Mouse (Mus musculus) right cerebral cortex, adult 2 months (tissue): Measurements from ENCODE around the gene Napepld.
A peak's percentile ranks its signal among the peaks of the same experiment; 100 is the strongest.
"Not testable (repeated sequence)": the region's sequence is repeated elsewhere in the genome, so short reads cannot be mapped to it uniquely, and the experiment has no call there.

Source experiments
- DNase-seq, 2 experiments: peaks; one replicate each; pipeline ENCODE4 v3.0.0; 2021 to 2022; ENCODE audit warnings: low spot score in 2 of 2

The Napepld gene

DNA sequence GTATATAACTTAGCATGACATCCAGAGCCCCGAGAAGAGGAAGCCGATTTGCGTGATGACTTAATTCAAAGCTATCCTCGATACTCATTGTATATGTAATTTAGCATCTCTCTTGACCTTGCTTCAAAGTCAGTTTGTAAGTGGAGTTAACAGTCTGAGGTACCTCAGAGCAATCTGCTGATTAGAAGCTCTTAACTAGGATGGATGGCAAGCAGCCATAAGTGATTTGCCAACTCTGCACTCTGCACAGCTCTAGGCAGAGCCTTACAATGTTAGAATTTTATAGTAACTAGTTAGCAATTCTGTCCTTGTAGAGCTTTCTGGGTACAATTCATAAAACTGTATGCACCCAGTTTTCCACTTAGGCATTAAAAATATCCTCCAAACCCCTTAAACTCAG lies 5.3 kb upstream of the Napepld start:
- DNase-seq = no peak

DNA sequence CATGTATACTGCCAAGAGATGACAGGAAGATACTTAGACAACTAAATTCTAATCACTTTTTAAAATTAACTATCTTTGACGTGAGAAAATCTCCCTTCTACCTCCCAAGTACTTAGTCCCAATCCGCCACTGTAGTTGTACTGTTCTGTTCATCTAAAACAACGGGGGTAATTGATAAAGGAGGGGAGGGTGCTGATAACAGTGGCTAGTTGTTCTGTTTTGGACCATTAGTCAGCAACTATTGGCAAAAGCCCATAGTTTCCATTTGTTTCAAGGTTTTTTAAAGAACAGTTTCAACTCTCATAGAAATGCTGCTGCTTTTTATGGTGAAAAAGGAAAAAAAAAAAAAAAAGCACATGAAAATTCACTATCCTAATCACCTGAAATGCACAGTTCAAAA lies 2.5 kb upstream of the Napepld start:
- no peak for DNase-seq

DNA sequence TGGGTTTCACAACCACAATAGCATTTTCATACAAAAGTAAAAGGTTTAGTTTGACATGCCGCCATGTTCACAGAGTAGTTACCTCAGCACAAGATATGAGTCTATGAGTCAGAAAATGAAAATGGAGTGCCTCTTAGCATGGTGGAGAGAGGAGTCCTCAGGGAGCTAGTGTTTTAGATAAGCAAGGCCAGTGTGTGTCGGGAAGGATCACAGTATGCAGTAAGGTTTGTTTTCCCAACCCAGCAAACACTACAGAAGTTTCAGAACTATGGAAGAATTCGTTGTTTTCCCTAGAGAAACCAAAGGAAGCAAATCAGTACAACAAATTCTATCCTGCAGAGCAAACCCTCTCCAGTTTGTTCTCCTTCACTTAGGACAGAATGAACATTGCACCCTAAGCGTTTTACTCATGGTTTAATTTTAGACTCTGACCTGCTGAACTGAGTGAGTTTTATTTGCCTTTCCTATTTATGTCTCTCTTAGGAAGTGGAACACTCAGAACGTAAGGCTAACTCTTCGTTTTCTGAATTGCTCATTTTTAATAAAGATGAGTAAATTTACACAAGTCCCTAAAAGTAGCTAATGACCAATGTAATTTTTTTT lies 1.8 kb upstream of the Napepld start:
- DNase-seq = no peak

DNA sequence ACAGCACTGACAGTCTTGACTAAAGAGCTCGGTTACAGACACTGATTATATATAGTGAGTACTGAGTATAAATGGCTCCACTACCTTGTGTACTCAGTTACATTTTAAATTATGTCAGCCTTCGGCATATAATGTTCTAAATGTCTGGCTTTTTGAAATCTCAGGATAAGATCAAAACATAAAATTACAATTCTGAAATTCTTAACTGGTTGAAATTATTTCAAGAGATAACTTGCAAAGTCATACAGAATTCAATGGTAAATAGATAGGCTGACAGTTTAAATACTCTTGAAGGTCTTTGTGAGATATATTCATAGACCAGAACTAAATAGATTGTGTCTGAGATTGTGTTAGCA lies 791 bp upstream of the Napepld start:
- DNase-seq = no peak

DNA sequence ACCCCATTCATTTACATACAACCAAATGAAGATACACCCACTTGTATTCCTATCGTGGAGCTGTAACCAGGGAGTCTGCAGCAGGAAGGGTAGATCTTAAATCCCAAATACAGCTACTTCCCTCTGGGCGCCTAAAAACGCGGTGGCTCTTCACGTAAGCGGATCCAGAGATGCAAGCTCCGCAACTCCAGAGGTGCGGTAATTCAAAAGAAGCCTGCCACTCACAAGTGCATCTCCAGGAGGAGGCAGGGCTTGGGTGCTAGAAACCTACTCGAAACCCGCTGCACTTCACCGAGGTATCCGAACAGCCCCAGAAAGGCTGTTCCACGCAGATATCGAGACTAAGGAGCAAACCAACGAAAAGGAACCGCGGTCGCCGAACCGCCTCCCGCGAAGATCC lies 262 bp downstream of the Napepld start:
- no peak for DNase-seq

DNA sequence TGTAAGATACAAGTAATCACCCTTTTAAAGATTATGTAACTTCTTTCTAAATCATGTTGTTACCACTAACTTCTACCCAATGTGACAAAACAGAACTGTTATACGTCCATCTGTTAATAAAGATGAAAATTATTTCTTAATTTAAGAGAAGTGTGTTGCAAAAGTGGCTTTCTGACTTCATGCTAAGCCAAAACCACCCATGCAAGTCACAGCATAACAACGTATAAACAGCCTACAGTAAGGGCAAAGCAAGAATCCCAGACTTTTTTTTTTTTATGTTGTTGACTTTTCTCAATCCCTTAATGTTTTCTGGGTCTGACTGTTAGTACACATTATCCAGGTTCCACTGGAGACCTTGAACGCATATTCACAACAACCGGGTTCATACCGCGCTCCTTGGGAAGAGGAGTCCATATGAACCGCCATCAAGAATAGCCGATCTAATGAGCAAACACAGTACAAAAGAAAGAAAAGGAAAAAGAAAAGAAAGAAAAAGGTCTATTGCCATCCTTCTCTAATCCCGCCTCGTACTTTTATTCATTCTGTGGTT lies 849 bp downstream of the Napepld start:
- no peak for DNase-seq

DNA sequence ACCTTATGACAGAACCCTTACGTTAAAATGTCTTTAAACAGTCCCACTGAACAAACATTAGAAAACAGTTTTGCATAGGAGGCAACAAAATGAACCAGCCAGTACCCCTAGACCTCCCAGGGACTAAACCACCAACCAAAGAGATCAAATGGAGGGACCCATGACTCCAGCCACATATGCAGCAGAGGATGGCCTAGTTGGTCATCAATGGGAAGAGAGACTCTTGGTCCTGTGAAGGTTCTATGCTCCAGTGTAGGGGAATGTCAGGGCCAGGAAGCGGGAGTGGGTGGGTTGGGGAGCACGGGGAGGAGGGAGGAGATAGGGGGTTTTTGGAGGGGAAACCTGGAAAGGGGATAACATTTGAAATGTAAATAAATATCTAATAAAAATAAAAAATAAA lies 1.6 kb downstream of the Napepld start:
- DNase-seq = not testable (repeated sequence)

DNA sequence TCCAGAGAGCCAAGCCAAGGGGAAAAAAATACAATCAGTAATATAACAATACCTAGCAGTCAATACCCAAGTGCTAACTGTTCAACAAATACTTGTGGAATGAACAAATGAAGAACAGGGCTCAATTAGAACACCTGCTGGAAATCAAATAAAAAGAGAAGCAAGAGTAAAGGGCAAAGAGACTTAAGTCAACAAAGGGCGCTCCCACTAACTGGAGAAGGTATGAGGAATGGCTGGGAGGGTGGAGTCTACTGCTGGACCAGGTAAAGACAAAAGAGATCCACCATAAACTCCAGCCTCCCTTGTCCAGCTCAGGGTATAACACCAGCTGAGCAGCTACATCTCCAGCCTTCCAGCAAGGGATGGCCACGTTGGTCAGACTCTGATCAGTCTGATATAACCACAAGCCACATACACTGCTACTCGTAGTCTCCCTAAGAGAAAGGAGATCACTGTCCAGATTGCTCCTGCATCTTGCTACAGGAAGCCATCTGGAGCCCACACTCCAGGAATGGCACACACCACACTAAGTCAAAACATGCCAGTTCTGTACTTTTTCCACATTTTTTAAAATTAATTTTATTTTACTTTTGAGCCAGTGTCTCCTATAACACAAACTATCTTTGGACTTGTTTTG lies 6.2 kb downstream of the Napepld start:
- no peak for DNase-seq

DNA sequence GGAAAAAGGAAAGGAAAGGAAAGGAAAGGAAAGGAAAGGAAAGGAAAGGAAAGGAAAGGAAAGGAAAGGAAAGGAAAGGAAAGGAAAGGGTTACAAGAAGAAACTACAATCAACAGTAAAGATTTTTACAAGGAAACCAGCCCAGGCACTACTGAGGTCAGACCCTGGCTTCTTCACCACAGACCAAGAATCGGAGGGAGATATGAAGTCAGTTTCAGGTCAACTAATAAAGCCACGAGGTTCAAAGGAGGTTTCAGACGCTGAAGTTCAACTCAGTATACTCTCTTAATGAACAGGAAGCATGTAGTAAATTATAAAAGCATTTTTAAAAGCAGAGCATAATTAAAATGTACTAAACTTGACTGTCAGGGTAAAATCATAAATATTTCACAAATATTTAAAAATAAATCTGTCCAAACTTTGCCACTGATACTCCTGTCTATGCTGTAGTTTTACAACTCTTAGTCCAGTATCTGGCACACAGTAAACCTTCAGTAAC lies 7.8 kb downstream of the Napepld start:
- DNase-seq = no peak

DNA sequence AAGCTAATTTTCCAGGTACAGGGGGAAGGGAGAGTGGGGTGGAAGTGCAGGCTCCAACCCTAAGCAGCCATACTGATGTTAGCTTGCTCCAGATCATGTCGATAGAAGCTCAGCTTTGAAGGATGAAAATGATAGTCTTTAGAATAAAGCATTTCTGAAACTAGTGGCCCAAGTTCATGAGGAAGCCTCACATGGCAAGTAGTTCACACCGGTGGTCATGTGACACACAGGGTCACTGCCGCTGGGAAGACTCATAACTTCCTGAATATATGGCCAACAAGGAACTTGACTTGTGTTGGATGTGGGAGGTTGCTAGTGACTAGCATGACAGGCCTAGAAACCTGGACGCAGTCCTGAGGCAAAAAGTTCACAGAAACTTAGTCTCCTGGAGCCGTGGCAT lies 9.0 kb downstream of the Napepld start:
- no peak for DNase-seq

DNA sequence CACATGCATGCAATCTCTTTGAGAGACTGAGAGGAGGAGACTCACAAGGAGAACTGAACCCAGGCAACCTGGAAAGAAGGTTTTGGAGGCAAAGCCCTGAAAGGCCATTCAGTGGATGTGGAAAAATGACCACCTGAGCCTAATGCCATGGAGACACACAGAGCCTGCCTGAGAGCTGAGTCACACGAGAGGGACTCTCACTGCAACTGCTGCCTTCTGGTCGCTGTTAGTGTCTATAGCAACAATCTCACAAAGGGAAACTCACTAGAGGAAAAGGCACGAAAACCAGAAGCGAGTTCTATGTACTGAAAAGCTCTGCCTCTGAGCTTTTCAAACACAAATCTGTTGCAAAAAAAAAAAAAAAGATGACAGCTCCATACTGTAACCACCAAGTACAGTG lies 14.2 kb downstream of the Napepld start:
- peak in 1 of 2 experiments; percentile 37 for DNase-seq

DNA sequence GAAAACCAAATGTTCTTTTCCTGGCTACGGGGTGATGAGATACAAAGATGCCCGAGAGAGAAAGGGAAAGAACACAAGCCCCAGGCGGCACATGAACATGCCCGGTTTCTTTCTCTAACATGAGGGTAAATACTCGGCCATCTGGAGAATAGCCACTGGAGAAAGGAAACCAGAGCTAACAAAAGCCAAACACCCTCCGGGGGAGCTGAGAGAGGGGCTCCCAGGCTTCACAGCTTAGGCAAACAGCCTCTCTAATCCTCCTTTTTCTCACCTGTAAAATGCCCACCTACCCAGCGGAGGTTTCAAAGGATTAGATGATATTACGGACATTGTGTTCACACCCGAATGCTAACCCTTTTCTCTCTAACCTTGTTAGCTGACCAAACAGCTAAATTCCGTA lies 16.2 kb downstream of the Napepld start:
- no peak for DNase-seq

DNA sequence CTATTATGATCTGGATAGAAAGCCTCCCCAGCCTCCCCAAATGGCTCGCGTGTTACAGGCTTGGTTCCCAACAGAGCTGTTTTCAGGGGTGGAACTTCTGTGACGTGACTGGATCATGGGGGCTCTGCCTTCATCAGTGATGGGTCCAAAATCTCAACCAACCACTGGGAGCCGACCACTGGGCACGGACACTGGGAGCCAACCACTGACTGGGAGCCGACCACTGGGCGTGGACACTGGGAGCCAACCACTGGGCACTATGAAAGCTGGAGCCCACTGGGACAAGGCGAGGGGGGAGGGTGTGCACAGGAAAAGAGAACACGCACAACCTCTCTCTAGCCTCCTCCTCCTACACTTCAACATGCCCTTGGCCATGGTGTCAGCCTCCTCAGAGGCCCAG lies 17.4 kb downstream of the Napepld start:
- no peak for DNase-seq

DNA sequence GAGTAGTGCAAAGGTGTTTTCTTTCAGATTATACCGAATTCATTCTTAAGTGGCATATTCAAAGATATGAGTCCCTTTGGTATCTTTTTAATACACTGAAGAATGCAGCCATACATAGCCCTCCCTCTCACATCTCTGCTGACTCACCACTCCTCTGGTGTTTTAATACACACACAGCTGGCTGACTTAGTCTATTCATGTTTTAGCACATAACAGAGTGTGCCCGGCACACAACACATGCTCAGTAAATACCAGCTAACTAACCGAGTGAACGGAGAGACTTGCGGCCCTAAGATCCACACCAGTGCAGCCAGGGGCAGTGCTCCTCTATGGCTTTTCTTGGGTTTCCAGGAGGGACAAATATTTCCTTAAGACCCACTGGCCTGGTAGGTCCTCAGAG lies 20.3 kb downstream of the Napepld start:
- DNase-seq = peak; percentile 56 to 63

DNA sequence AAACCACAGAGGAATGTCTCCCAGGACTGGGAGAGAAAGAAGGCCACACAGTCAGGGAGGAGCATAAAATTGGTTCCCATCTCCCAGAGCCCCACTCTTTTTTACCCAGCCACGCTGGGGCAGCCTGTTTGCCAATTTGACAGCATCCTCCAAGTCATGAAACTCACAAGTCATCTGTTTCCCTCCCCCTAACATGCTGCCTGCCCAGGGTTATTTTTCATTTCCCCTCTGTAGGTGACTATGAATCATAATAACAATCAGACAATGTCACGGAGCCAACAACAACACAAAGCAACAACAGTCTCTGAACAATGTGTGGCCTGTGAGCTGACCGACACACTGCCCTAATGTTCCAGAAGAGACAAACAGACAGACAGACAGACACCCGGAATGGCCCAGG lies 21.2 kb downstream of the Napepld start:
- DNase-seq = no peak

DNA sequence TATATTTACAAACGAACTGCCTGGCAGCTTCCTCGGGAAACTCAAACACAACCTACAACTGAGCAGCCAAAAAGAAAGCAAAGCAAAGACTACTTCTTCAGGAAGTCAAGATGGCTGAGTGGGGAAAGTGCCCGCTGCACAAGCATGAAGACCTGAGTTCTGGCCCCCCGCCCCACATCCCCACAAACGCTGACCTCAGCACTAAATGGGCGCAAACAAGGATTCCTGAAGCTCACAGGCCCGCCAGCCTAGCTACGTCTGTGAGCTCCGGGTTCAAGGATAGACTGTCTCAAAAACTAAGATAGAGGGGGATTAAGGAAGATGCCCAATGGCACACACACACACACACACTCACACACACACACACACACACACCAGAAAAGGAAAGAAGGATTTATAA lies 22.8 kb downstream of the Napepld start:
- DNase-seq = no peak

DNA sequence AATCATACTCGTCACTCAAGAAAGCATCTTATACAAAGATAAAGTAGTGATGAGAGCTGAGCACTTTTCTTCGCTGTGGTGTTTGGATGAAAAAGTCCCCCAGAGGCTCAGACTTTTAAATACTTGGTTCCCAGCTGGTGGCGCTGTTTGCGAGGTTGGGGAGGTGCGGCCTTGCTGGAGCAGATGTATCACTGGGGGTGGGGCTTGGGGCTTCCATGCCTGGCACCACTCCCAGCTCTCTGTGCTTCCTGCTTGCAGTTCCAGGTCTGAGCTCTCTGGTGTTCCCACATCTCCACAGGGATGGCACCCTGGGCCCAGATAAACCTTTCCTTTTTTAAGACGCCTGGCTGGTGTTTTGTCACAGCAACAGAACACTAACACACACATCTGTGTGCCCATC lies 23.3 kb downstream of the Napepld start:
- DNase-seq = no peak

DNA sequence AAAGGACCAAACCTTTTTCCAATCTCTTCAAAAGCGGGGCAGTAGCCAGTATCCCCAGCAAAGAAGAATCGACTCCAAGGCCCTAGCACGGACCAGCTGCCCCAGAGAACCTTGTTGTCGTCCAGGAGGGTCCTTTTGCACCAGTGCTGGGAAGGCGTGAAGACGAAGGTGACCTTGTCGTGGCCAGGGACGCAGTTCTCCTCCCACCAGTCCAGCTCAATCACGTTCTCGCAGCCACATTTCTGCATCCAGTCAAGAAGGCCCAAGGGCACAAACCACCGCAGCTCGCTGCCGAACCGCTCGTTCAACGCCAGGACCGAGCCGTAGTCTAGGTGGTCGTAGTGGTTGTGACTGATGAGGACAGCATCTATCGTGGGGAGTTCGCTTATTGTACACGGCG lies 25.7 kb downstream of the Napepld start:
- no peak for DNase-seq

DNA sequence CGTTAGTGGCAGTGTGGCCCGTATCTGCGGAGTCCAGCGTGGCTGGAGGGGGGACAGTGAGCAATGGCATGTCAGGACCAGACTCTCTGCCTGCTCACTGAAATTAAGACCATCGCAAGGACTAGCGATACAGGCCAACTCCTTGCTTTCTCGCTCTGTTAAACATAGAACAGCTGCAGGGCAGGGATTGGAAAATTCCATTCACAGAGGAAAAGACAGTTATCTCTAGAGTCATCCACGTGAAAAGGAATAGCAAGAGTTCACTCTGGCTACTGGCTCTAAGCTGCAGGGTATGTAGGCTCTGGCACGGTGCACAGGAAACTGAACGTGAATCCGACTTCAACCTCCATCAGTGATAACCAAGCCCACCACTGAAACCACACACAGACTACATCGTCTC lies 26.2 kb downstream of the Napepld start:
- DNase-seq = no peak

DNA sequence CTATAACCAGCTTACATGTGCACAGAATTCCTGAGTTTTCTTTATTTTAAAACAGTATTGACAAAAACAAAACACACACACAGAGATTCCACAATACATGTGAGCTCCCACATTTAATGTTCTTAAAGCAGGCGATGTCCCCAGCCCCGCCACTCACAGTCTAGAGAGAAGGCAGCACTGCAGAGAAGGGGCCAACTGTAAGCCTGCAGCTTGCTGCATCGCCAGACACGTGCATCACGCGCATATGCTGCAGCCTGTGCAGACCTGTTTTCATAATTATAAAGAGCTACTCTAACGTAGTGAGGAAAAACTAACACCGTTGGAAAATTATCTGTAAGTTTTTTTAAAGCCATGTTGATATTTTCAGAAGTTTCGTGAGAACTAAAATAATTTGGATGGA lies 27.5 kb downstream of the Napepld start:
- no peak for DNase-seq

DNA sequence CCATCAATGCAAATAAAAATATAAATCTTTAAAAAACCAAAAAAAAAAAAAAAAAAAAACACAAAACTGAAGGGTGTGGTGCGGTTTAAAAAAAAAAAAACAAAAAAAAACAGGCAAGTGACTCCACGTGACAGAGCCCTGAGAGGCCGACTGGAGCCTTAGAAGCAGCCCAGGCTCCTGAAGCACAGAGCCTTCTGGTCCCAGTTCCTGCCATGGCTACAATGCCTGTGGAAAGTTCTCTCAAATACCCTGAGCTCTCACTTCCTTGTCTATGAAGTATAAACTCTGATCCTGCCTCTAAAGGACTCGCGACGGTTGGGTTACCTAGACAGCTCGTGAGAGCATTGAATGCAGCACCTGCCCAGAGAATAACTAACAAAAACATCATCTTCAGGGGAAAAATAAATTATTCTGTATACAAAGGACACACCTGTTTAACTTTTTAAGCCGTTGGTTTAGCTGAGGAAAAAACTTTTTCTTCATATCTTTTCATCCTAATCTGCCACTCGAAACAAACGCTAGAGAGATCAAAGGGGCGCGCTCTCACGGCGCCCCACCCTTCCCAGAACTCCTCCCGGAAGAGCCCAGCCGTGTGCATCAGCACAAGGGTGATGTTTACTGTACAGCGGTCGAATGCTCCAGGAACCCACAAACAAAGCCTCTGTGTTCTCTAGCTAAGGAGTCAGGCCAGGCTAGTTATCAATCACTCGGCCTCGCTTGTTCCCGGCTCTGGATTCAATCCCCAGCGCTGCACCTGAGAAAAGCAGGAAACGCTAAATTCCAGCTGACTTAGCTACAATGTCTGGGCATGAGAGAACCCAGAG lies 28.2 kb downstream of the Napepld start:
- no peak for DNase-seq

DNA sequence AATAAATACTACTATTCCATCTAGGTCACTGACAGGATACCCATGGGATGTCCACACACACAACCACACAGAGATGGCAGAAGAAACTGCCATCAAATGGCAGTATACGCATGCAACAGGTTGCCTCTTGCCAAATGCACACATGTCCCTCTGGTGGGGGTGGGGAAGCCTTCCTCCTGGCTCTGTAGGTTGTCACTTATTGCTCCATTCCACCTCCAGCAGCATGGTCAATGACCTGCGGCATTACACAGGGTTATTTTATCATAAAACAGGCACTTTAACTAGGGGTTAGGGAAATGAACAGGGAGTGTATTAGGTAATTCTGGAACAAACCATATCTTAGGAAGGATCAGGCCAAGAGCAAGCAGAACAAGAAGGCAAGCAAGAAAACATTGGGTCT lies 31.9 kb downstream of the Napepld start:
- DNase-seq = no peak
